Mouse (Mus musculus) spleen, postnatal 14 days (tissue): Measurements from ENCODE around the gene Gsg1.

Source experiments
- DNase-seq, 2 experiments: peaks; one replicate each; pipeline ENCODE4 v3.0.0; 2021 to 2022; ENCODE audit warnings: low spot score in 2 of 2

Gsg1 gene

GRCm38 (mm10) chr6:135206909-135207308 is 47.2 kb downstream of the Gsg1 start:
- no peak for DNase-seq

- no peak for DNase-seq
Observed at GRCm38 (mm10) chr6:135205802-135206201, 48.3 kb downstream of the Gsg1 start.

- no peak for DNase-seq
Observed at GRCm38 (mm10) chr6:135204869-135205268, 49.3 kb downstream of the Gsg1 start.

- no peak for DNase-seq
Observed at GRCm38 (mm10) chr6:135203737-135204136, 50.4 kb downstream of the Gsg1 start.

GRCm38 (mm10) chr6:135202668-135203067 is 51.5 kb downstream of the Gsg1 start:
- no peak for DNase-seq

- DNase-seq, result no peak
Observed at GRCm38 (mm10) chr6:135200122-135200957, 53.8 kb downstream of the Gsg1 start.

GRCm38 (mm10) chr6:135198726-135199125 is 55.4 kb downstream of the Gsg1 start:
- DNase-seq, result no peak

GRCm38 (mm10) chr6:135197921-135198532 is 56.1 kb downstream of the Gsg1 start, which contains the start of the genes Fam234b and Hebp1:
TSS of gene Fam234b (plus strand) at chr6:135197977.
TSS of gene Hebp1 (minus strand) at chr6:135198022.
- peak; percentile 79 to 86 for DNase-seq

- DNase-seq, result no peak
Observed at GRCm38 (mm10) chr6:135197446-135197845, 56.7 kb downstream of the Gsg1 start.

- DNase-seq, result peak in 1 of 2 experiments; percentile 36
Observed at GRCm38 (mm10) chr6:135196707-135197106, 57.4 kb downstream of the Gsg1 start.

- DNase-seq, result no peak
Observed at GRCm38 (mm10) chr6:135194907-135195306, 59.2 kb downstream of the Gsg1 start.

GRCm38 (mm10) chr6:135193733-135194132 is 60.4 kb downstream of the Gsg1 start:
- no peak for DNase-seq

GRCm38 (mm10) chr6:135192993-135193392 is 61.2 kb downstream of the Gsg1 start:
- no peak for DNase-seq

GRCm38 (mm10) chr6:135191906-135192305 is 62.2 kb downstream of the Gsg1 start:
- no peak for DNase-seq

GRCm38 (mm10) chr6:135190122-135190521 is 64.0 kb downstream of the Gsg1 start:
- no peak for DNase-seq

GRCm38 (mm10) chr6:135188629-135189028 is 65.5 kb downstream of the Gsg1 start:
- DNase-seq, result no peak
